Mouse (Mus musculus) liver, embryonic 14.5 days (tissue): ENCODE results near the gene Ern2.

Experiments used
- CTCF ChIP-seq: IDR thresholded peaks from 2 replicates; pipeline ENCODE4 v1.5.1; 2016; ENCODE audit warnings: antibody characterized with exemption, low read depth, control low read depth
- EP300 ChIP-seq: IDR thresholded peaks from 2 replicates; pipeline ENCODE4 v1.6.1; 2016; ENCODE audit warnings: antibody characterized with exemption, low read depth

- no peak for TF ChIP-seq CTCF
- TF ChIP-seq EP300 = no peak
Observed at GRCm38 (mm10) chr7:122133338-122133625, 52.7 kb downstream of the Ern2 start.
